Mouse (Mus musculus) cerebellum, adult 2 months (tissue): ENCODE measurements around the gene Ercc6l2. TPM values are rescaled to one million over a fixed set of nuclear protein-coding genes. Genes with fewer than 3 reads are reported as not detected.
"Not testable (repeated sequence)": the region's sequence is repeated elsewhere in the genome, so short reads cannot be mapped to it uniquely, and the experiment has no call there.

Source experiments
- DNase-seq, 2 experiments: peaks; one replicate each; pipeline ENCODE4 v3.0.0; 2021
- H3K27ac ChIP-seq: fragments of 200-500 bp; 2 replicates; pipeline ENCODE4 v1.5.1; 2012; ENCODE audit warnings: low read length, control low read depth, inconsistent platforms; ENCODE audit not compliant: insufficient read depth
- H3K27me3 ChIP-seq: fragments of 200-500 bp; 2 replicates; pipeline ENCODE4 v1.6.1; 2012; ENCODE audit warnings: inconsistent platforms, mild to moderate bottlenecking, low read length, moderate library complexity; ENCODE audit not compliant: control insufficient read depth, insufficient read depth
- H3K4me1 ChIP-seq: fragments of 200-500 bp; 2 replicates; pipeline ENCODE4 v1.6.1; 2011; ENCODE audit warnings: low read length; ENCODE audit not compliant: control insufficient read depth, insufficient read depth
- H3K4me3 ChIP-seq: fragments of 200-500 bp; replicated peaks from 2 replicates; pipeline ENCODE3; 2011; ENCODE audit warnings: mild to moderate bottlenecking, low read depth, low read length, control low read depth; ENCODE audit not compliant: insufficient read depth
- CTCF ChIP-seq: fragments of 200-500 bp; IDR thresholded peaks from 2 replicates; pipeline ENCODE4 v1.5.1; 2011; ENCODE audit warnings: low read depth, mild to moderate bottlenecking, control low read depth, low read length, moderate library complexity, borderline replicate concordance; ENCODE audit not compliant: insufficient read depth
- POLR2A ChIP-seq: fragments of 200-500 bp; IDR thresholded peaks from 2 replicates; pipeline ENCODE4 v1.6.1; 2011; ENCODE audit warnings: low read length, control low read depth, borderline replicate concordance; ENCODE audit not compliant: insufficient read depth
- WGBS: fragments of 180-500 bp; shearing (Covaris S2); methylation state at CpG from one replicate; pipeline ENCODE4 v1.1.7; 2018; 5-methylcytosine and 5-hydroxymethylcytosine counted together
- polyA plus RNA-seq: library from polyadenylated mRNA; depleted of rRNA; stranded (reverse); fragments of >200 nt; gene quantifications from 2 replicates; pipeline ENCODE4 v1.2.3, GENCODE M21; 2012

Ercc6l2 gene
- polyA plus RNA-seq, 1 experiment, result 23.9 TPM

- Histone ChIP-seq H3K27ac (no peak overlapping the region), H3K27me3 (no peaks in the 10 kb centered on the region), H3K4me3 (no peak overlapping the region), H3K4me1 (peaks cover 3% of the 10 kb centered on the region)
- 65% methylated on average over 3 of the region's 3 CpGs for WGBS
- TF ChIP-seq POLR2A (no peak), CTCF (no peak)
- DNase-seq, result no peak
Measured at GRCm38 (mm10) chr13:63911617-63912016, 96.6 kb downstream of the Ercc6l2 start.

- Histone ChIP-seq H3K4me3 (no peak overlapping the region), H3K27ac (no peak overlapping the region), H3K27me3 (no peaks in the 10 kb centered on the region), H3K4me1 (peaks cover 2% of the 10 kb centered on the region; the same call in 1 of the 2 replicates)
- no peak for DNase-seq
- no peak for TF ChIP-seq CTCF
- TF ChIP-seq POLR2A, result no peak
- WGBS, result 86% methylated on average over 6 of the region's 6 CpGs
Measured at GRCm38 (mm10) chr13:63913136-63913535, 98.1 kb downstream of the Ercc6l2 start.

- no peak for TF ChIP-seq CTCF
- no peak for TF ChIP-seq POLR2A
- DNase-seq, result no peak
- WGBS, result 84% methylated on average over 3 of the region's 3 CpGs
- H3K27ac ChIP-seq, result no peak overlapping the region
- H3K4me3 ChIP-seq, result no peak overlapping the region
- peaks cover 8% of the 10 kb centered on the region; the same call in 1 of the 2 replicates for H3K4me1 ChIP-seq
- H3K27me3 ChIP-seq, result no peaks in the 10 kb centered on the region
Measured at GRCm38 (mm10) chr13:63915176-63915575, 100.1 kb downstream of the Ercc6l2 start.

- Histone ChIP-seq H3K4me1 (peaks cover 8% of the 10 kb centered on the region; the same call in 1 of the 2 replicates), H3K27me3 (no peaks in the 10 kb centered on the region), H3K4me3 (no peak overlapping the region), H3K27ac (no peak overlapping the region)
- TF ChIP-seq POLR2A (no peak), CTCF (no peak)
- DNase-seq, result no peak
- 95% methylated on average over 1 of the region's 1 CpGs for WGBS
Measured at GRCm38 (mm10) chr13:63915684-63916083, 100.6 kb downstream of the Ercc6l2 start.

- WGBS, result 86% methylated on average over 8 of the region's 8 CpGs
- Histone ChIP-seq H3K27me3 (no peaks in the 10 kb centered on the region), H3K4me1 (peaks cover 8% of the 10 kb centered on the region; the same call in 1 of the 2 replicates), H3K4me3 (no peak overlapping the region), H3K27ac (no peak overlapping the region)
- DNase-seq, result no peak
- no peak for TF ChIP-seq CTCF
- TF ChIP-seq POLR2A, result no peak
Measured at GRCm38 (mm10) chr13:63916568-63916967, 101.5 kb downstream of the Ercc6l2 start.

GRCm38 (mm10) chr13:63917198-63917767 lies 102.2 kb downstream of the Ercc6l2 start:
- Histone ChIP-seq H3K4me3 (no peak overlapping the region), H3K4me1 (peaks cover 8% of the 10 kb centered on the region; the same call in 1 of the 2 replicates), H3K27ac (no peak overlapping the region), H3K27me3 (no peaks in the 10 kb centered on the region)
- peak; percentile 75 to 81 for DNase-seq
- TF ChIP-seq CTCF, result no peak
- TF ChIP-seq POLR2A, result no peak
- WGBS, result 5% methylated on average over 11 of the region's 11 CpGs

GRCm38 (mm10) chr13:63917776-63918621 lies 103.0 kb downstream of the Ercc6l2 start:
- no peak overlapping the region for H3K4me3 ChIP-seq

GRCm38 (mm10) chr13:63918733-63919422 lies 103.8 kb downstream of the Ercc6l2 start:
- no peak overlapping the region for H3K4me3 ChIP-seq
- peaks cover 8% of the 10 kb centered on the region; the same call in 1 of the 2 replicates for H3K4me1 ChIP-seq
- peak; percentile 48 to 68 for DNase-seq
- H3K27ac ChIP-seq, result no peak overlapping the region
- no peak for TF ChIP-seq POLR2A
- no peak for TF ChIP-seq CTCF
- H3K27me3 ChIP-seq, result no peaks in the 10 kb centered on the region
- WGBS, result 44% methylated on average over 18 of the region's 18 CpGs

More at GRCm38 (mm10) chr13:63917776-63918621, 103.0 kb downstream of the Ercc6l2 start:
- TF ChIP-seq CTCF, result no peak
- TF ChIP-seq POLR2A, result no peak
- Histone ChIP-seq H3K27me3 (no peaks in the 10 kb centered on the region), H3K4me1 (peaks cover 8% of the 10 kb centered on the region; the same call in 1 of the 2 replicates), H3K27ac (no peak overlapping the region)
- DNase-seq, result peak; percentile 39 to 49
- 30% methylated on average over 11 of the region's 11 CpGs for WGBS

GRCm38 (mm10) chr13:63924036-63924435 lies 109.0 kb downstream of the Ercc6l2 start:
- 79% methylated on average over 4 of the region's 6 CpGs for WGBS
- not testable (repeated sequence) for H3K27ac ChIP-seq, H3K4me1 ChIP-seq, H3K27me3 ChIP-seq, DNase-seq, H3K4me3 ChIP-seq
